ENCODE assay signal across 8 mouse cellular contexts in the genomic region with DNA sequence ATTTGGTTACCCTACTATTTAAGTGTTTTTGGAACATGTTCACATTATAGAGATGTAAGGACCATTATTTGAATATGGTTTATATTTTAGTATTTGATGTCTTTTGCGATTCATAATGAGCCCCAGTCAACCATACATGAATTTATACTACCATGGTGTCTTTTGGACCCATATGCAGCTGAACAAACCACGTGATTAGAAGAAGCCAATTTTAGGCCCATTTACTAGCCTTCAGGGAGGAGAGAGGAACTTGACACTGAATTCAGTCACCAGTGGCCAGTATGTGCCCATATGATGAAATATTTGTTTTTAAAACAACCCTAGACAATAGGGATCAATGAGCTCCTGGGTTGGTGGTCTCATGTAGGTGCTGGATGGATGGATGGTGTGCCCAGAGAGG. TPM values are rescaled to one million over a fixed set of nuclear protein-coding genes. Genes with fewer than 3 reads are reported as not detected.
A peak's percentile ranks its signal among the peaks of the same experiment; 100 is the strongest.
DNase-seq lines count a peak whose midpoint lies in the region; ATAC-seq and TF ChIP-seq lines count a peak whose summit lies in the region.

No protein-coding gene starts in this region.

- H3K27me3 ChIP-seq in heart, embryonic 10.5 days (ENCODE audit: insufficient read depth, poor library complexity, severe bottlenecking) = peaks cover 3% of the 10 kb centered on the region; the same call in 1 of the 2 replicates
- no peaks in the 10 kb centered on the region for H3K27me3 ChIP-seq in ES-Bruce4 (ENCODE audit: control insufficient read depth, insufficient read depth, low read length, poor library complexity, severe bottlenecking)
- no peaks in the 10 kb centered on the region for H3K27me3 ChIP-seq in hindbrain, embryonic 15.5 days
- peaks cover 13% of the 10 kb centered on the region for H3K27me3 ChIP-seq in midbrain, embryonic 13.5 days

- peaks cover 20% of the 10 kb centered on the region for H3K36me3 ChIP-seq in heart, embryonic 10.5 days
- H3K36me3 ChIP-seq in ES-Bruce4 (ENCODE audit: control insufficient read depth, insufficient read depth, low read length, poor library complexity, severe bottlenecking) = peaks cover 13% of the 10 kb centered on the region
- H3K36me3 ChIP-seq in hindbrain, embryonic 15.5 days = peaks cover 16% of the 10 kb centered on the region
- H3K36me3 ChIP-seq in midbrain, embryonic 13.5 days = peaks cover 21% of the 10 kb centered on the region

- WGBS in heart, embryonic 10.5 days = 82% methylated on average over 2 of the region's 2 CpGs
- 86% methylated on average over 2 of the region's 2 CpGs for WGBS in hindbrain, embryonic 15.5 days
- 95% methylated on average over 2 of the region's 2 CpGs for WGBS in midbrain, embryonic 13.5 days

- peak overlapping the region; percentile 69 for H3K4me2 ChIP-seq in hindbrain, embryonic 15.5 days
- peak overlapping the region; percentile 93 for H3K4me2 ChIP-seq in midbrain, embryonic 13.5 days (replicated peaks)

- no peaks in the 10 kb centered on the region for H3K9me3 ChIP-seq in heart, embryonic 10.5 days
- no peaks in the 10 kb centered on the region for H3K9me3 ChIP-seq in ES-Bruce4 (replicated peaks; ENCODE audit: control insufficient read depth, insufficient read depth, low read length, poor library complexity, severe bottlenecking)
- H3K9me3 ChIP-seq in hindbrain, embryonic 15.5 days = no peaks in the 10 kb centered on the region
- no peaks in the 10 kb centered on the region for H3K9me3 ChIP-seq in midbrain, embryonic 13.5 days

- no peak for TF ChIP-seq POLR2A in ES-Bruce4 (IDR thresholded peaks at IDR 0.05; ENCODE audit: insufficient read depth, low read length)

- DNase-seq in heart, embryonic 10.5 days (ENCODE audit: low spot score) = no peak
- DNase-seq in heart, adult 11 months = no peak
- no peak for DNase-seq in frontal cortex, adult 2 months (ENCODE audit: extremely low spot score in 1 of 2, low spot score in 1 of 2)
- no peak for DNase-seq in adrenal gland, postnatal 4 days (ENCODE audit: low spot score in 2 of 2)
- DNase-seq in thymus, postnatal 10 days (ENCODE audit: low spot score in 2 of 2) = no peak

- ATAC-seq in hindbrain, embryonic 15.5 days (ENCODE audit: low FRiP score, low read depth) = no peak
- no peak for ATAC-seq in midbrain, embryonic 13.5 days

- TF ChIP-seq CTCF in ES-Bruce4 (IDR thresholded peaks at IDR 0.05; ENCODE audit: low read depth, low read length) = no peak

- H3K9ac ChIP-seq in ES-Bruce4 (ENCODE audit: low read depth, poor library complexity, severe bottlenecking) = peak overlapping the region; percentile 62; the same call in 1 of the 2 replicates
- H3K9ac ChIP-seq in hindbrain, embryonic 15.5 days = no peak overlapping the region; the same call in 1 of the 2 replicates
- H3K9ac ChIP-seq in midbrain, embryonic 13.5 days (replicated peaks) = no peak overlapping the region

- peak overlapping the region; percentile 89 for H3K4me3 ChIP-seq in heart, embryonic 10.5 days
- no peak overlapping the region for H3K4me3 ChIP-seq in ES-Bruce4 (ENCODE audit: low read depth, low read length)
- peak overlapping the region; percentile 69 for H3K4me3 ChIP-seq in hindbrain, embryonic 15.5 days
- peak overlapping the region; percentile 91 for H3K4me3 ChIP-seq in midbrain, embryonic 13.5 days (replicated peaks)

- TF ChIP-seq EP300 in ES-Bruce4 (IDR thresholded peaks at IDR 0.05; ENCODE audit: insufficient read depth, low read depth, low read length) = no peak

- H3K27ac ChIP-seq in heart, embryonic 10.5 days = peak overlapping the region; percentile 93; the same call in 1 of the 2 replicates
- no peak overlapping the region for H3K27ac ChIP-seq in ES-Bruce4 (ENCODE audit: insufficient read depth, low read length)
- H3K27ac ChIP-seq in hindbrain, embryonic 15.5 days (replicated peaks) = peak overlapping the region; percentile 76; the same call in 1 of the 2 replicates
- H3K27ac ChIP-seq in midbrain, embryonic 13.5 days = no peak overlapping the region

- peaks cover 23% of the 10 kb centered on the region for H3K4me1 ChIP-seq in heart, embryonic 10.5 days
- no peaks in the 10 kb centered on the region for H3K4me1 ChIP-seq in ES-Bruce4 (ENCODE audit: control insufficient read depth, insufficient read depth, low read length)
- H3K4me1 ChIP-seq in hindbrain, embryonic 15.5 days (replicated peaks) = peaks cover 24% of the 10 kb centered on the region
- peaks cover 27% of the 10 kb centered on the region for H3K4me1 ChIP-seq in midbrain, embryonic 13.5 days (replicated peaks)

RNA-seq across cellular contexts. Expression of gene Preb, which starts 0.7 kb away (rescaled TPM):
- 118 and 124 TPM in 2 replicates for polyA plus RNA-seq in heart, embryonic 10.5 days (2016; fragmentation: Nextera tagmentation; extraction: Ambion mirVana)
- polyA plus RNA-seq in ES-Bruce4 (2011; ENCODE audit: insufficient read depth, insufficient read length, low read depth, missing spikeins) = 71.0 and 84.4 TPM in 2 replicates
- polyA plus RNA-seq in hindbrain, embryonic 15.5 days (2015; fragmentation: Nextera tagmentation; extraction: Ambion mirVana) = 103 and 124 TPM in 2 replicates
- polyA plus RNA-seq in midbrain, embryonic 13.5 days (2015; fragmentation: Nextera tagmentation; extraction: Ambion mirVana) = 108 and 129 TPM in 2 replicates
- 192 and 208 TPM in 2 replicates for polyA plus RNA-seq in frontal cortex, adult 2 months (2012; rRNA removed)
- 100 to 1,000 TPM; 131 to 135 TPM for total RNA-seq in adrenal gland, postnatal 4 days (2021)

RNA-seq across cellular contexts. Expression of gene Tcf23, which starts 7.6 kb away (rescaled TPM):
- 0.11 and 0.17 TPM in 2 replicates for polyA plus RNA-seq in heart, embryonic 10.5 days (2016; fragmentation: Nextera tagmentation; extraction: Ambion mirVana)
- not detected in 2 replicates for polyA plus RNA-seq in ES-Bruce4 (2011; ENCODE audit: insufficient read depth, insufficient read length, low read depth, missing spikeins)
- not detected in 2 replicates for polyA plus RNA-seq in hindbrain, embryonic 15.5 days (2015; fragmentation: Nextera tagmentation; extraction: Ambion mirVana)
- not detected in 2 replicates for polyA plus RNA-seq in midbrain, embryonic 13.5 days (2015; fragmentation: Nextera tagmentation; extraction: Ambion mirVana)
- polyA plus RNA-seq in frontal cortex, adult 2 months (2012; rRNA removed) = 0.20 and 0.21 TPM in 2 replicates
- total RNA-seq in adrenal gland, postnatal 4 days (2021) = under 1 TPM; 0.81 to 0.85 TPM

RNA-seq across cellular contexts. Expression of gene Cgref1, which starts 15.4 kb away (rescaled TPM):
- 5.5 and 6.0 TPM in 2 replicates for polyA plus RNA-seq in heart, embryonic 10.5 days (2016; fragmentation: Nextera tagmentation; extraction: Ambion mirVana)
- polyA plus RNA-seq in ES-Bruce4 (2011; ENCODE audit: insufficient read depth, insufficient read length, low read depth, missing spikeins) = 26.1 and 26.3 TPM in 2 replicates
- 67.3 and 68.4 TPM in 2 replicates for polyA plus RNA-seq in hindbrain, embryonic 15.5 days (2015; fragmentation: Nextera tagmentation; extraction: Ambion mirVana)
- 23.0 TPM in 2 replicates for polyA plus RNA-seq in midbrain, embryonic 13.5 days (2015; fragmentation: Nextera tagmentation; extraction: Ambion mirVana)
- polyA plus RNA-seq in frontal cortex, adult 2 months (2012; rRNA removed) = 25.6 and 39.1 TPM in 2 replicates
- 1 to 10 TPM; 3.5 to 6.0 TPM for total RNA-seq in adrenal gland, postnatal 4 days (2021)

RNA-seq across cellular contexts. Expression of gene Khk, which starts 39.6 kb away (rescaled TPM):
- polyA plus RNA-seq in heart, embryonic 10.5 days (2016; fragmentation: Nextera tagmentation; extraction: Ambion mirVana) = 10.5 and 14.5 TPM in 2 replicates
- polyA plus RNA-seq in ES-Bruce4 (2011; ENCODE audit: insufficient read depth, insufficient read length, low read depth, missing spikeins) = 12.9 and 14.0 TPM in 2 replicates
- 9.9 and 10.7 TPM in 2 replicates for polyA plus RNA-seq in hindbrain, embryonic 15.5 days (2015; fragmentation: Nextera tagmentation; extraction: Ambion mirVana)
- polyA plus RNA-seq in midbrain, embryonic 13.5 days (2015; fragmentation: Nextera tagmentation; extraction: Ambion mirVana) = 5.6 and 6.8 TPM in 2 replicates
- 28.4 and 30.6 TPM in 2 replicates for polyA plus RNA-seq in frontal cortex, adult 2 months (2012; rRNA removed)
- 10 to 100 TPM; 57.2 to 64.8 TPM for total RNA-seq in adrenal gland, postnatal 4 days (2021)

RNA-seq across cellular contexts. Expression of gene Emilin1, which starts 47.6 kb away (rescaled TPM):
- polyA plus RNA-seq in heart, embryonic 10.5 days (2016; fragmentation: Nextera tagmentation; extraction: Ambion mirVana) = 166 and 172 TPM in 2 replicates
- 2.5 and 3.2 TPM in 2 replicates for polyA plus RNA-seq in ES-Bruce4 (2011; ENCODE audit: insufficient read depth, insufficient read length, low read depth, missing spikeins)
- 17.0 and 17.5 TPM in 2 replicates for polyA plus RNA-seq in hindbrain, embryonic 15.5 days (2015; fragmentation: Nextera tagmentation; extraction: Ambion mirVana)
- polyA plus RNA-seq in midbrain, embryonic 13.5 days (2015; fragmentation: Nextera tagmentation; extraction: Ambion mirVana) = 14.1 and 16.6 TPM in 2 replicates
- 4.2 and 4.7 TPM in 2 replicates for polyA plus RNA-seq in frontal cortex, adult 2 months (2012; rRNA removed)
- total RNA-seq in adrenal gland, postnatal 4 days (2021) = 100 to 1,000 TPM; 100 to 114 TPM

Comparison
In these comparisons a context has a peak if more than half of its experiments do, and no peak if none do; other contexts are left out.
1. H3K27ac ChIP-seq: peak in heart, embryonic 10.5 days (single experiment) and hindbrain, embryonic 15.5 days (single experiment); none in ES-Bruce4 (single experiment) and midbrain, embryonic 13.5 days (single experiment).